Mouse (Mus musculus): ENCODE data around the gene Cd4. TPM values are rescaled to one million over a fixed set of nuclear protein-coding genes. Genes with fewer than 3 reads are reported as not detected.

Gene Cd4
- 0.88 TPM in 1 of 2 replicates, not detected in the other for total RNA-seq (2023)

GRCm38 (mm10) chr6:124887986-124888385 lies at the start of gene Cd4:
TSS of gene Cd4 (minus strand) at chr6:124888221.

GRCm38 (mm10) chr6:124930754-124931524 lies 42.9 kb upstream of the Cd4 start, which contains the start of gene Mlf2:
TSS of gene Mlf2 (plus strand) at chr6:124931386.

DNA sequence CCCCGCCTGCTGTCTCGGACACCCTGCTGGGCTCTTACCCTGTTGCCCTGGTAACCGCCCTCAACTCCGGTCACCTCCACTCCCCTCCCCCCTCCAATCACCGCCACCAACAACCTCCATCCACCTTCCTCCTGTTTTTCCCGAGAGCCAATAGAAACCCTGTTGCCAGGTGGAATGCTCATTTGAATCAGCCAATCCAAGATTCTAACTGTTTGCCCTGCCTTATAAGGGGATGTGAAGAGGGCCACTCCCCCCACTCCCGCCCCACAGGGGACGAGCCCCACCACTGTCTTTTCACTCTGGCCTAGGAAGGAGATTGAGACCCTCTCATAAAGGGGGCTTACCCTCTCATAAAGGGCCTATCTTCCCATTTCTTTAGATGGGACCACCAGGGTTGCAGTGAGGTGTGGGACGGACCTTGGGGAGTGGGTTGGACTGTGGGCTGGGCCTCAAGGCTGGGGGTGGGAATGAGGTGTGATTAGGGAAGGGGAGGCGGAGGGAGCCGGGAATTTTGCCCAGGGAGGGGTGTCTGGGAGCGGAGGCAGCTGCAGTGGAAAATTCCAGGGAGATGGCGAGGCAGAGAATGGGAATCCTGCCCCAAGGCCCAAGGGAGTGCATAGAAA lies 31.8 kb upstream of the Cd4 start, which contains the start of gene Ptms:
TSS of gene Ptms (minus strand) at position 409 of the 623 bp plus-strand sequence.

DNA sequence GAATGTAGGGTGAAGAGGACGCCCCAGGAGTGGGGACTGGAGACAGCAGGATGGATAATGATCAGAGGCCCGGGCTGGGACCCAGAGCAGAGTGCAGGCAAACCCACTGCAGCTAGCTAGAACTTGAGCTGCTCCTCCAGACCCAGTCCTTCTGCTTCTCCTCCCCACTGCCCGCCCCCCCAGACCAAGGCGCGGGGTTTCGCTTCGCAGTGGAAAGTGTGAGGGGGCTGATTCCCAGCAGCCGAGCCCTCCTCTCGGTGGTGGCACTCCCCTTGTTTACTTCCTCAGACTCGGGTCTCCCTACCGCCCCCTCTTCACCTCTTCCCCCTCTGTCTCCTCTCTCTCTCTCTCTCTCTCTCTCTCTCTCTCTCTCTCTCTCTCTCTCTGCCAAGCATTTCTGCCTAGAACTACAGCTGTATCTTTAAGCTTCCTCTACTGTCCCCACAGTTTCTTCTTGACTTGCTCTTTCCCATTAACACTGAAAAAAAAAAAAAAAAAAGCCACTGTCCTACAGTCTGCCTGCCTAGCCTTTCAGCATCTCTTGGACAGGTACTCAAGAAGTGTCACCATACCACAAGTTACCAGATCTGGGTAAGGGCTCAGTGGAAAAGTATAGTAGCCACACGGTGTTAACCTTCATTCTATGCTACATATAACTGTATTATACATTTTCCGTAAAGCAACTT lies 23.7 kb upstream of the Cd4 start, which contains the start of gene Lag3:
TSS of gene Lag3 (minus strand) at position 173 of the 686 bp plus-strand sequence.

GRCm38 (mm10) chr6:124863658-124864298 lies 24.2 kb downstream of the Cd4 start, which contains the start of gene Gpr162:
TSS of gene Gpr162 (minus strand) at chr6:124863983.

GRCm38 (mm10) chr6:124856916-124857839 lies 30.8 kb downstream of the Cd4 start, which contains the start of gene P3h3:
TSS of gene P3h3 (minus strand) at chr6:124857752.

DNA sequence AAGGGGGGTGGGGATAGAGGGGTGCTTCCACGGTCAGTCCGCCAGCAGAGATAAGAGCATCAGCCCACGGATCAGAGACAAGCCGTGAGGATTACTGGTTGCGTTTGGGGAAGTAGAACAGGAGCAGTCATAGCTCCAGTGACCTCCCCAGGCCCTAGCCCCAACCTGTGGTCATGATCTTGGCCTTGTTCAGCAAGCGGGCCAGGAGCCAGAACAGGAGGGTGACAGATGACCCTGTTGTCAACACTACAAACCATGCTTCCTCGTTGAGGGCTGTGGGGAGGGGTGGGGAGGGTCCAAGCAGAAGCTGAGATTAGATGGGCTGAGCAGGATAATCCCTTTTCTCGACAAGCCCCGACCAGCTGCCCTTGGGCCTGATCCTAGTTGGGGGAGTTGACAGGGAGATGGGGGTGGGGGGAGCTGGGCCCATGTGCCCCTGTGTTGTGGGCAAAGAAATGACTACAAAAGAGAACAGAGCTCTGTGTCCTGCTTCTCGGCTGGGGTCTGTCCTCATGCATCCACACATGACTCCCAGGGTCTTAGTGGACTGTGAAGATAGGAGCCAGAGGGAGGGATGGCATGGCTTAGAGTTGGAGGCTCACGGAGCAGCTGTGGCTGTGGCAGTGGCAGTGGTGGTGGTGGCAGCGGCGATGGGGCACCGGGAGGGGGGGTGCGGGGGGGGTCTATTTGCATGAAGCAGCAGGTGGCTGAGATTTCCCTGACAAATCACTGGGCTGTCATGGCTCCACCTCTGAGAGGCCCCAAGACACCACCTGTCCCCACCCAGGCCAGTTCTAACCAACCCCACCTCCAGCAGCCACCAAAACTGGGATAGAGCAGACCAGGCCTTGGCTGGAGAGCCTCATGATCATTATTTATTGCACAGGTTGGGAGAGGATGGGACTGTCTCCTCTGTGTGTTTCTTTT lies 47.5 kb downstream of the Cd4 start, which contains the start of gene Gnb3:
TSS of gene Gnb3 (minus strand) at position 35 of the 927 bp plus-strand sequence.

DNA sequence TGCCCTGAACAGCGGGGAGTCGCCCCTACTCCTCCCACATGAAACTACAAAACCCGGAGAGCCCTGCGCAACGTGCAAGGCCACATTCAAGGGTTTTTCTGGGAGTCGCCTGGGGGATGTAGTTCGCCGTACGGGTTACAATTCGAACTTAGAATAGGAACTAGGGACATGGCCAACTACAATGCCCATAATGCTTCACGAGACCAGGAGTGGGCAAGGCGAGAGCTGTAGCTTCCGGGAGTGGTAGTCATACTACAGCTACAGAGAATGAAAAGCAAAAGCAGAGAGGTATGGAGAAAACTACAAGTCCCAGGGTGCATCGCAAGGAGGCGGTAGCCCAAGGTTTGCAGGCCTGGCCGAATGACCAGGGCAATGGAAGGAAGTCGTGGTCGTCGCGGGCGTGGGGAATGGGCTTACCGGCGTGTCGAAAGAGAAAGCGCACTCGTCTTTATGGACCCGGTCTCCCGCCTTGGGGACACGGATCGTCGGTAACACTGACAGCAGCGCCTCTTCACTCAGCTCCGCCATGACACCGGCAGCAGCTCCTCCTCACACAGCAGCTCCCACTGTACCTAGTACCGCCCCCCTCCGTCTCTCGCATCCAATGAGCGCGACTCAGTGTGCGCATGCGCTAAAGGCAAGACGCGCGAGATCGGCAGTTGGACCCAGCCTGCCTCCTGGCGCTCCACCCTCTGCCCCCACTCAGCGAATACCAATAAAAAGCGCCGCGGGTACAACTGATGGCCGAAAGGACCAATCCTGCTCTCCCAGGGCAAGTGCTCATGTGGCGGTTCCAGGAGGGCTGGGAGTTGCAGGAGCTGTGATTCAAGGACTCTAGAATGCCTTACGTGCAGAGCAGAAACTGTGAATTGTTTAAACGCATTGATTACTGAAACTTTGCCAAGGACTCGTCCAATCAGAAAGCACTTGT lies 58.9 kb downstream of the Cd4 start, which contains the start of the genes Usp5 and Cdca3:
TSS of gene Usp5 (minus strand) at position 617 of the 931 bp plus-strand sequence.
TSS of gene Cdca3 (plus strand) at position 680 of the 931 bp plus-strand sequence.

Other genes with a start within 250 kb of the Cd4 start
- 31.7 and 47.1 TPM in 2 replicates for gene Lpcat3, start 225.2 kb downstream of the Cd4 start, total RNA-seq (2023)
- gene Emg1, start 176.0 kb downstream of the Cd4 start, total RNA-seq (2023), result 40.5 and 44.4 TPM in 2 replicates
- 91.6 and 94.2 TPM in 2 replicates for gene Phb2, start 175.9 kb downstream of the Cd4 start, total RNA-seq (2023)
- gene Ptpn6, start 149.5 kb downstream of the Cd4 start, total RNA-seq (2023), result 332 and 353 TPM in 2 replicates
- gene Grcc10, start 146.8 kb downstream of the Cd4 start, total RNA-seq (2023), result 89.2 and 97.3 TPM in 2 replicates
- not detected in 2 replicates for gene Gm45234, start 132.2 kb downstream of the Cd4 start, total RNA-seq (2023)
- 39.2 and 39.7 TPM in 2 replicates for gene Atn1, start 131.7 kb downstream of the Cd4 start, total RNA-seq (2023)
- not detected in 2 replicates for gene Eno2, start 118.5 kb downstream of the Cd4 start, total RNA-seq (2023)
- not detected in 2 replicates for gene Lrrc23, start 108.5 kb downstream of the Cd4 start, total RNA-seq (2023)
- 17.6 and 18.8 TPM in 2 replicates for gene Spsb2, start 79.6 kb downstream of the Cd4 start, total RNA-seq (2023)
- 109 and 115 TPM in 2 replicates for gene Tpi1, start 73.9 kb downstream of the Cd4 start, total RNA-seq (2023)
- gene Usp5, start 58.7 kb downstream of the Cd4 start, total RNA-seq (2023), result 41.6 and 56.4 TPM in 2 replicates
- 41.2 and 59.0 TPM in 2 replicates for gene Cdca3, start 58.7 kb downstream of the Cd4 start, total RNA-seq (2023)
- not detected in 2 replicates for gene Gnb3, start 47.9 kb downstream of the Cd4 start, total RNA-seq (2023)
- gene P3h3, start 30.5 kb downstream of the Cd4 start, total RNA-seq (2023), result 0.36 and 0.76 TPM in 2 replicates
- not detected in 2 replicates for gene Gpr162, start 24.2 kb downstream of the Cd4 start, total RNA-seq (2023)
- gene Lag3, start 23.5 kb upstream of the Cd4 start, total RNA-seq (2023), result 0.38 and 0.43 TPM in 2 replicates
- gene Ptms, start 31.9 kb upstream of the Cd4 start, total RNA-seq (2023), result 108 and 127 TPM in 2 replicates
- 82.7 and 86.2 TPM in 2 replicates for gene Mlf2, start 43.2 kb upstream of the Cd4 start, total RNA-seq (2023)
- gene Cops7a, start 77.3 kb upstream of the Cd4 start, total RNA-seq (2023), result 15.5 and 17.7 TPM in 2 replicates
- not detected in 2 replicates for gene Pianp, start 108.5 kb upstream of the Cd4 start, total RNA-seq (2023)
- gene Zfp384, start 120.9 kb upstream of the Cd4 start, total RNA-seq (2023), result 86.5 and 92.3 TPM in 2 replicates
- gene Ing4, start 151.5 kb upstream of the Cd4 start, total RNA-seq (2023), result 87.7 and 100 TPM in 2 replicates
- 7.1 and 8.5 TPM in 2 replicates for gene Acrbp, start 161.5 kb upstream of the Cd4 start, total RNA-seq (2023)
- 5.1 and 6.8 TPM in 2 replicates for gene Lpar5, start 179.7 kb upstream of the Cd4 start, total RNA-seq (2023)
- 185 and 239 TPM in 2 replicates for gene Chd4, start 207.8 kb upstream of the Cd4 start, total RNA-seq (2023)
- 13.5 and 20.0 TPM in 2 replicates for gene Nop2, start 243.7 kb upstream of the Cd4 start, total RNA-seq (2023)

All from neutrophil, adult 65 days (primary cell).